Mouse (Mus musculus) cerebellum, adult (tissue): ENCODE results near the gene Lect2.

Experiments
- ATAC-seq: cut with Nextera tagmentation; 2 replicates; pipeline ENCODE4 v1.9.2; 2017; ENCODE audit warnings: mild to moderate bottlenecking, moderate library complexity, mixed read lengths; ENCODE audit not compliant: insufficient number of reproducible peaks, low FRiP score, low TSS enrichment

Gene Lect2

GRCm38 (mm10) chr13:56548401-56548800 is at the start of gene Lect2:
Gene Lect2 (minus strand): TSS chr13:56548502.
- ATAC-seq: no peak

- ATAC-seq: no peak
Observed at GRCm38 (mm10) chr13:56597296-56597695, 49.0 kb upstream of the Lect2 start.

GRCm38 (mm10) chr13:56595246-56595645 is 46.9 kb upstream of the Lect2 start:
- ATAC-seq: no peak

- no peak for ATAC-seq
Observed at GRCm38 (mm10) chr13:56593961-56594391, 45.7 kb upstream of the Lect2 start.

GRCm38 (mm10) chr13:56593196-56593595 is 44.9 kb upstream of the Lect2 start:
- no peak for ATAC-seq

- ATAC-seq: no peak
Observed at GRCm38 (mm10) chr13:56591939-56592338, 43.6 kb upstream of the Lect2 start.

- ATAC-seq: no peak
Observed at GRCm38 (mm10) chr13:56591191-56591590, 42.9 kb upstream of the Lect2 start.

GRCm38 (mm10) chr13:56590202-56590601 is 41.9 kb upstream of the Lect2 start:
- ATAC-seq: no peak

- no peak for ATAC-seq
Observed at GRCm38 (mm10) chr13:56588454-56589117, 40.3 kb upstream of the Lect2 start.

- ATAC-seq: no peak
Observed at GRCm38 (mm10) chr13:56586046-56586445, 37.7 kb upstream of the Lect2 start.

- no peak for ATAC-seq
Observed at GRCm38 (mm10) chr13:56582720-56583119, 34.4 kb upstream of the Lect2 start.

GRCm38 (mm10) chr13:56581961-56582434 is 33.7 kb upstream of the Lect2 start:
- ATAC-seq: 0 out of 2 replicates have a peak, but pooled peaks have one; percentile 10

- no peak for ATAC-seq
Observed at GRCm38 (mm10) chr13:56581512-56581911, 33.2 kb upstream of the Lect2 start.

GRCm38 (mm10) chr13:56580450-56580849 is 32.1 kb upstream of the Lect2 start:
- ATAC-seq: no peak

GRCm38 (mm10) chr13:56578097-56578496 is 29.8 kb upstream of the Lect2 start:
- ATAC-seq: no peak

GRCm38 (mm10) chr13:56575701-56576321 is 27.5 kb upstream of the Lect2 start:
- ATAC-seq: no peak

- no peak for ATAC-seq
Observed at GRCm38 (mm10) chr13:56575074-56575473, 26.8 kb upstream of the Lect2 start.

GRCm38 (mm10) chr13:56571645-56572044 is 23.3 kb upstream of the Lect2 start:
- ATAC-seq: no peak

- ATAC-seq: no peak
Observed at GRCm38 (mm10) chr13:56566336-56566735, 18.0 kb upstream of the Lect2 start.

GRCm38 (mm10) chr13:56563075-56563474 is 14.8 kb upstream of the Lect2 start:
- no peak for ATAC-seq

GRCm38 (mm10) chr13:56561129-56561528 is 12.8 kb upstream of the Lect2 start:
- ATAC-seq: no peak

- no peak for ATAC-seq
Observed at GRCm38 (mm10) chr13:56559841-56560370, 11.6 kb upstream of the Lect2 start.
